Mouse (Mus musculus) heart, postnatal 36 days (tissue): Measurements from ENCODE around the gene Unc13a. TPM values are rescaled to one million over a fixed set of nuclear protein-coding genes. Genes with fewer than 3 reads are reported as not detected.

Experiments
- DNase-seq, 2 experiments: peaks; one replicate each; pipeline ENCODE4 v3.0.0; 2021 to 2022
- intact Hi-C: fragments of 180-260 bp; cut with DNase I; formaldehyde crosslinking; loops from one replicate; pipeline ENCODE4 v1.15.1; 2025
- total RNA-seq, 2 experiments: library from RNA; stranded (reverse); gene quantifications; 2 replicates each; pipeline ENCODE4 v1.2.3; 2021

Unc13a gene
- total RNA-seq, 2 experiments from 2014 or later = 0.49 to 0.64 TPM

GRCm38 (mm10) chr8:71629096-71629697 lies 42.4 kb downstream of the Unc13a start:
- intact Hi-C loops = loop anchor here (1.0 kb wide), 1 partner anchor 15 kb away; no protein-coding TSS in a partner anchor
- DNase-seq = peak; percentile 95 to 96

DNA sequence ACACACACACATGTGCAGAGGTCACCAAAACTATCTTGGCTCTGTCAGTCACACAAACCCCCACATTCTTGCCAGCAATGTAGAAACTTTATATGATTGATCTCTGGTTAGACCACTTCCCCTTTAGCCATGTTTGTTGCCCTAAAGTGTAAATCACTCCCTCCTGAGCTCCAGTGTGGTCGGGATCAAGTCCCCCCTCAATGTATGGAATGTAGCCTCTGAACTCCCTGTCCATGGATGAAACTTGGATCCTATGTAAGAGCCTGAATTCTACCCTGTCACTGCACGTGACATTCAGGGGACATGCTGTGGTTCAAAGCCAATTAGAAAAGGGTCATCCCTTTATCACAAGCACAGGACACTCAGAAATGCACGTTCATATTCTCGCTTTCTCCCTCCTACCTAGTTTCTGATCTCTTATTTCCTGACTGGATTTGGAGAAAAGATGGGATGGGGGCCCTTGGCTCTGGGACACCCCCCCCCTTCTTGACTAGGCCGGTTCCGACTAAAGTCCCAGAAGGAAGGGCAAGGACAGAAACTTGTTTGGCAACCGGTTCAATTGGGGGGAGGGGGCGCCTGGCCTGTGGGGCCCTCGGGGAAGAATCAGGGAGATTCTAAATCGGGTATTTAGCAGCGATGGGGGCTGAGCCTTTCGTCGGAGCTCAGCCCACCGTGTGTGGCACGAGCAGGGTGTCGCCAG lies 43.0 kb downstream of the Unc13a start:
- intact Hi-C loops = loop anchor here (1.0 kb wide), 1 partner anchor 14 kb away; no protein-coding TSS in a partner anchor
- DNase-seq = no peak

DNA sequence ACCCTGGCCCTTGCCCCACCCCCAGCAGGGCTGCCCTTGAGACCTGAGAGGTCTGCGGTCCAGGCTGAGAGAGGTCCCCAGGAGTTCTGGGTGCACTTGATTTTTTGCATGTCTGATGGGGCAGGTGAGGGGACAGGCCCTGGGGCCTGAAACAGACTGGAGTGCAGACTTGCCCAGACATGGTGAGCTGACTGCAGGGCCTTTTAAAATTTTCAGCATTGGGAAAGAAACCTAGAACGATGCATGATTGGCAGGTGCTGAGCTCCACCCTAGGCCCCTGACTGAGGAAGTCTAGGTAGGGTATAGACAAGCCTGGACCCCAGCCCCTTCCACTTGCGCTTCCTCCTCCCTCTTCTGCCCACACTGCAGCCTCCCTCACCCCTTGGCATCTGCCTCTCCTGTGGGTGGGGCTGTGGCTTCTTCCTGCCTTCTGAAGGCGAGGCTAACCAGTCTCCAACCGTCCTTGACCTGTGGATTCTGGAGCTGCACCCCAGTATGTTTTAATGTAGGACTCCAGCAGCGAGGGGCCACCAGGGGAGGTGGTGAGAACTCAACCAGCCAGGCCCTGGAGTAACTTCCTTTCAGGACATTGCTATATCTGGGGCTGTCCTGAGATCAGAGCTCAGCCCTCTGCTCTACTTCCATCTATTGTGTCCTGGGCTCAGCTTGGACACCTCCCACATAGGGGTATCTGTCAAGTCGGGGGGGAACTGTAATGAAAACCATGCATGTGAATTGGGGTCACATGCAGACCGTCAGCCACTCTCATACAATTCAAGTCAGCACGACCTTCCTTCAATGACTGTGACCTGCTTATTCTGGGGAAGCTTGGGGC lies 44.1 kb downstream of the Unc13a start:
- DNase-seq = peak in 1 of 2 experiments; percentile 20
- intact Hi-C loops = no loop called here

DNA sequence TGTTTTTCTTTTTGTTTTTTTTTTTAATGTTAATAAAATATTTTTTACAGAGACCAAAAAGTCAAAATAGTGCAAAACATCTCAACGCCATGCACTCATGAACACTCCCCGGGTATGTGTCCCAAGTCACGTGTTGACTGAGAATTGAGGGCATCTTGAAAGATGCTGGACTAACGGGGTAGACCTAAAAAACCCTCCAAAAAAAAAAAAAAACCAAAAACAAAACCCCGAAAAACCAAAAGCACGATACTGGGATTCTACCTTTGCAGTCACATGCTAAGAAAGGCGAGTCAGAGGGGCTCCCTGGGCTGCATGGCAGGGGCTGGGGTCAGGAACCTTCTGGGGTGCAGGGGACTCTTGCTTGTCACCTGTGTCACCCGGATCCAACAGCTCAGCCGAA lies 44.8 kb downstream of the Unc13a start:
- DNase-seq = no peak
- intact Hi-C loops = no loop called here

GRCm38 (mm10) chr8:71625088-71625487 lies 46.5 kb downstream of the Unc13a start:
- no peak for DNase-seq
- intact Hi-C loops = no loop called here

DNA sequence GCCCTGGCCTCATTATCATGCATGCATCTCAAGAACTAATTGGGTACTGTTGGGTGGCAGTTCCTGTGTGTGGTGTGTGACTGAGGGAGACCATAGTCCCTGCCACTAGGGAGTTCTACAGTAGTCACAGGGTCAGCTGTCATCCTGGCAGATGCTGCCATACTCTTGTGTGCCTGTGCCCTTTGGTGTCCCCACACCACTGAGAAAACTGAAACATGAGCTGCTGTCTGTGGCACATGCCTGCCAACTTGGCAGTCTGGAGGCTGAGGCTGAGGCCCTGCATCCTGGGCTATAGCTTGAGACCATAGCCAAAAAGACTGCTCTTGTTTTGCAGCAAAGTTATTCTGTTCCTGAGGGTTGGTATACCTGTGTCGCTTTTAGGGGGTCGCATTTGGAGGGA lies 51.8 kb downstream of the Unc13a start:
- intact Hi-C loops = no loop called here
- DNase-seq = no peak

- DNase-seq = no peak
- intact Hi-C loops = no loop called here
These were observed 58.1 kb downstream of the Unc13a start for GRCm38 (mm10) chr8:71613418-71613817.

GRCm38 (mm10) chr8:71612141-71612540 lies 59.4 kb downstream of the Unc13a start:
- intact Hi-C loops = no loop called here
- no peak for DNase-seq

DNA sequence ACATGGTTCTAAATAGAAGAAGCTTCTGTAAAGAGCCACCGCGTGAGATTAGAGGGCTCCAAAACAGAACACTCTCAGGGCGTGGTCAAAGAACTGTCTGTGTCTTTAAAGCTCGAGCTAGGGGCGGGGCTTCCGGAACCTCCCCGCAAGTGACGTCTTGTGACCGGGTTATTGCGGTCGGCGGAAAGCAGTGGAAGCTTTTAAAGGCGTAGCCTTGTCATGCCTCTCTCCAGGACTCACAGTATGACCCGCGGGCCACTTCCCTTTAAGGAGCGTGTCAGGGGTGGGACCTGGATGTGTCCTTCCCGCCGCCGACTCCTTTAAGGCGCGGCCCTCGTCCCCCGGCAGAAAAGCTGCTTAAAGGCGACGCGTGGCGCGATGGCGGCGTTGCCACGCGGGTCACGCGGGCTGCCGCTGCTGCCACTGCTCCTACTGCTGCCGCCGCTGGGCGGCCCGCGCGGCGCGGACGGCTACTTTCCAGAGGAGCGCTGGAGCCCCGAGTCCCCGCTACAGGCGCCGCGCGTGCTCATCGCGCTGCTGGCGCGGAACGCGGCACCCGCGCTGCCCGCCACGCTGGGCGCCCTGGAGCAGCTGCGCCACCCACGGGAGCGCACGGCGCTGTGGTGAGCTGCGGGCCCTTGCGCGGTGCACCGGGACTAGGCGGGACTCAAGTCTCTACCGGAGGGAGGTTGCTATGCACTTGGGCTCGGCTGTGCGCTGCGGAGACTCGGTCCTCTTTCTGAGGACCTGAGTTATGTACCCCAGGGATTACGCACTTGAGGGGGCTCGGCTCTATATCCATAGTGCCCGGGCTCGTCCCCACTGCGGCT lies 60.5 kb downstream of the Unc13a start, which contains the start of gene Colgalt1:
TSS of gene Colgalt1 (plus strand) at position 177 of the 830 bp plus-strand sequence.
- intact Hi-C loops = no loop called here
- DNase-seq = peak; percentile 94 to 96

GRCm38 (mm10) chr8:71604021-71604420 lies 67.5 kb downstream of the Unc13a start:
- intact Hi-C loops = no loop called here
- no peak for DNase-seq

DNA sequence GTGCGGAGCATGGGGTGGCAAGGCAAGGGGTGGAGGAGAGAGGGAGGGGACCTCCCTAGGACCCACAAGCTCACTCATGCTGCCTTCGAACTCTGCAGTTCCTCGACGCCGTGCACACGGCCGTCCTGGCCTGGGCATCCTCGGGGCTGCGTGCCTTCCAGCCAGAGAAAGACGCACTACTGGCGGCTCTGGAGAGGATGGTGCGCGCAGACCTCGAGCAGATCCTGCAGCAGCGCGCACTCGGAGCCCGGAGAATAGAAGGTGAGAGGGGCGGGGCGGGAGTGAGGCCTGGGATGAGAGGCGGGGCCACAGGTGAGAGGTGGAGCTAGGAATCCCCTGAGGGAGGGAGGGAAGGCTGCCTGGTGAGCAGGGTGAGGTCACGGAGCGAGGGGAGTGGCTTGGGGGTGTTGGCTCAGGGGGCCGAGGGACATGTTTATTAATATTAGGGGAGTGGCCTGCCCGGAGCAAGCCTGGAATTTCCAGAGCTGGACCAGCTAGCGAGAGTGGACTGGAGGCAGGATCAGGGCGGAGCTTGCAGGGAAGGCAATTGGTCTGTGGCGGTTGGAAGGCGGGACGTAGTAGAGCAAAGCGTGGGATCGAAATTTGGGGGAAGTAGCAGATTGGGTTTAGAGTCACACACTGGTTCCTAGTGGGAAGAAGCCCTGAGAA lies 68.8 kb downstream of the Unc13a start:
- intact Hi-C loops = no loop called here
- DNase-seq = peak; percentile 55 to 62

GRCm38 (mm10) chr8:71601939-71602665 lies 69.5 kb downstream of the Unc13a start:
- DNase-seq = peak in 1 of 2 experiments; percentile 16
- intact Hi-C loops = no loop called here

- DNase-seq = no peak
- intact Hi-C loops = no loop called here
These were observed 72.7 kb downstream of the Unc13a start for GRCm38 (mm10) chr8:71598841-71599240.

GRCm38 (mm10) chr8:71598375-71598774 lies 73.2 kb downstream of the Unc13a start:
- DNase-seq = no peak
- intact Hi-C loops = no loop called here

- intact Hi-C loops = loop anchor here (2.0 kb wide), 1 partner anchor 157 kb away; no protein-coding TSS in a partner anchor
- no peak for DNase-seq
These were observed 74.1 kb downstream of the Unc13a start, which contains the start of gene Fam129c for GRCm38 (mm10) chr8:71597451-71597850. Gene Fam129c, plus strand, starts transcription at chr8:71597648.

DNA sequence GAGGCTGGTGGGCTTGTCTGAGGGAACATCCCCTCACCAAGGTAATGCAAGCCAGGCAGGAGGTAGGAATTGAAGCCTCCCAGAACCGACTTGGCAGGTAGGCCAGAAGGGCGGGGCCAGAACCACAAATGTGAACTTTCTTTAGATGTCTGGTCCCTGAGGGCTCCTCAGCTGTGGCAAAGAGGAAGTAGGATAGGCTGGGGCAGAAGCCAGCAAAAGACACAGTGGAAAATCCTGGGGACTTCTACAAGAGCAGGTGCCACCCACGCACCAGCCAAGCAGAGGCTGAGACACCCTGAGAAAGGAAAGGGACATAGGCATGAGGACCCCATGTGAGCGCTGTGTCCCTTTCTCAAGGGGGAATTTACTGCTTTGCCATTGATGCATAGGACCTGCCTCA lies 74.8 kb downstream of the Unc13a start:
- no peak for DNase-seq
- intact Hi-C loops = loop anchor here (1.0 to 2.0 kb wide), 3 partner anchors 34 to 156 kb away; no protein-coding TSS in a partner anchor

DNA sequence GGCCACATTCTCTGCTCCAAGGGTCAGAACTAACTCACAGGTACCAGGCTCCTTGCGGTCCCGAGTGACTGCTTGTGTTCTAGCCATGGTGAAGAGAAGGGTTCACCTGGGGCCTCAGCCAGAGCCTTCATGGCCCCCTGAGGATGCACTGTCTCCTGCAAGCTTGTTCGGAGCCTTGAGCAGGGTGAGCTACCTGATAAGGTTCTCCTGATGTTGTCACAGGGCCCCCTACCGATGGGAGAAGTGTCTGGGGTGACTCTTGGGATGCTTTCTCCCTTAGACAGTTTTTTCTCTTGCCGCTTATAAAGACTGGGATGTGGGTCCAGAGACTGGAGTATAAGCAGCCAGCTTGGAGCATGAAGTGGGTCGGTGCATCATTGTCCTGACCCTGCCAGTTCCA lies 75.2 kb downstream of the Unc13a start:
- intact Hi-C loops = loop anchor here (1.0 to 2.0 kb wide), 3 partner anchors 34 to 156 kb away; no protein-coding TSS in a partner anchor
- DNase-seq = no peak

DNA sequence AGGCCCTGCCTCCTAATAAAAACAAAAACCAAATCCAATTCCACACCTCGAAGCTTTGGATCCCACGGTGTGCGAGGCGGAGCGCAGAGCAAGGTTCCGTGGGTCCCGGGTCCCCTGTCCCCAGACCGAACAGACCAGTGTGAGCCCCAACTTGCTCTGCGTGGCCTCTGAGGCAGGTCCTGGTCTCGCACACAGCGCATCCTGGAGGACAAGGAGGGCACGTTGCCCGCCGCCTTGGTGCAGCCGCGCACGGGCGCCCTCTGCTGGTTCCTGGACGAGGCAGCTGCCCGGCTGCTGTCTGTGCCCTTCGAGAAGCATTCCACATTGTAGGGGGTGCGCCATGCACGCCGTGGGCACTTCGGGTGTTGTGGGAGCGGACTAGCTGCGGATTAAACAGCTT lies 75.7 kb downstream of the Unc13a start:
- intact Hi-C loops = loop anchor here (1.0 to 2.0 kb wide), 3 partner anchors 34 to 155 kb away; no protein-coding TSS in a partner anchor
- DNase-seq = peak; percentile 90 to 95

GRCm38 (mm10) chr8:71594324-71594722 lies 77.2 kb downstream of the Unc13a start:
- no peak for DNase-seq
- intact Hi-C loops = no loop called here
